Mouse (Mus musculus): ENCODE measurements at regions not wholly inside any gene's neighbourhood (a gene's known extent, or its start where the extent isn't known, plus 50 kb on each side); places are given as distances from the start of the nearest gene placed in this dataset.

- TF ChIP-seq TAL1 (IDR thresholded peaks at IDR 0.05; ENCODE audit: low read length): no peak
- no peak for TF ChIP-seq GATA1 (IDR thresholded peaks at IDR 0.05; ENCODE audit: low read length)
Measured at GRCm38 (mm10) chr19:45308676-45309275, 54.8 kb upstream of the Btrc start.
